Mouse (Mus musculus) adrenal gland, adult (tissue): Measurements from ENCODE around the gene Sept1.

Source experiments
- DNase-seq, 2 experiments: peaks; one replicate each; pipeline ENCODE4 v3.0.0; 2022 to 2023; ENCODE audit warnings: low spot score in 1 of 2; ENCODE audit not compliant: inconsistent age in 2 of 2

The Sept1 gene

GRCm38 (mm10) chr7:127232622-127233367, at the start of gene Sept1, which contains the start of gene Zfp553:
Gene Sept1 (minus strand): TSS chr7:127233130.
Gene Zfp553 (plus strand): TSS chr7:127233061.
- peak; percentile 89 to 95 for DNase-seq

- DNase-seq = no peak
These were observed 49.3 kb upstream of the Sept1 start for GRCm38 (mm10) chr7:127282190-127282589.

- DNase-seq = peak in 1 of 2 experiments; percentile 39
These were observed 48.2 kb upstream of the Sept1 start for GRCm38 (mm10) chr7:127281114-127281513.

- peak in 1 of 2 experiments; percentile 53 for DNase-seq
These were observed 47.2 kb upstream of the Sept1 start for GRCm38 (mm10) chr7:127280092-127280491.

GRCm38 (mm10) chr7:127278311-127278710, 45.4 kb upstream of the Sept1 start:
- DNase-seq = peak; percentile 59 to 74

- DNase-seq = no peak
These were observed 43.6 kb upstream of the Sept1 start for GRCm38 (mm10) chr7:127276519-127276961.

- peak; percentile 94 to 99 for DNase-seq
These were observed 41.2 kb upstream of the Sept1 start, which contains the start of gene Sephs2 for GRCm38 (mm10) chr7:127273925-127274789. Gene Sephs2 (minus strand): TSS chr7:127274055.

GRCm38 (mm10) chr7:127273118-127273923, 40.4 kb upstream of the Sept1 start:
- DNase-seq = peak; percentile 47 to 82

- peak in 1 of 2 experiments; percentile 71 for DNase-seq
These were observed 39.6 kb upstream of the Sept1 start for GRCm38 (mm10) chr7:127272566-127272965.

- peak in 1 of 2 experiments; percentile 43 for DNase-seq
These were observed 38.2 kb upstream of the Sept1 start for GRCm38 (mm10) chr7:127271093-127271492.

GRCm38 (mm10) chr7:127270666-127271065, 37.7 kb upstream of the Sept1 start:
- DNase-seq = no peak

- DNase-seq = peak in 1 of 2 experiments; percentile 74
These were observed 37.3 kb upstream of the Sept1 start for GRCm38 (mm10) chr7:127270256-127270655.

- DNase-seq = no peak
These were observed 30.6 kb upstream of the Sept1 start for GRCm38 (mm10) chr7:127263526-127263925.

- peak in 1 of 2 experiments; percentile 47 for DNase-seq
These were observed 29.5 kb upstream of the Sept1 start for GRCm38 (mm10) chr7:127262218-127262961.

- DNase-seq = peak; percentile 98 to 99
These were observed 27.6 kb upstream of the Sept1 start, which contains the start of gene Dctpp1 for GRCm38 (mm10) chr7:127260309-127261111. Gene Dctpp1 (minus strand): TSS chr7:127260709.

- DNase-seq = peak in 1 of 2 experiments; percentile 23
These were observed 26.4 kb upstream of the Sept1 start for GRCm38 (mm10) chr7:127259186-127259905.

- DNase-seq = no peak
These were observed 23.6 kb upstream of the Sept1 start for GRCm38 (mm10) chr7:127256518-127256917.

- no peak for DNase-seq
These were observed 23.0 kb upstream of the Sept1 start for GRCm38 (mm10) chr7:127255965-127256364.
